Comparison of ENCODE assay signal across 8 mouse cellular contexts in the genomic region with DNA sequence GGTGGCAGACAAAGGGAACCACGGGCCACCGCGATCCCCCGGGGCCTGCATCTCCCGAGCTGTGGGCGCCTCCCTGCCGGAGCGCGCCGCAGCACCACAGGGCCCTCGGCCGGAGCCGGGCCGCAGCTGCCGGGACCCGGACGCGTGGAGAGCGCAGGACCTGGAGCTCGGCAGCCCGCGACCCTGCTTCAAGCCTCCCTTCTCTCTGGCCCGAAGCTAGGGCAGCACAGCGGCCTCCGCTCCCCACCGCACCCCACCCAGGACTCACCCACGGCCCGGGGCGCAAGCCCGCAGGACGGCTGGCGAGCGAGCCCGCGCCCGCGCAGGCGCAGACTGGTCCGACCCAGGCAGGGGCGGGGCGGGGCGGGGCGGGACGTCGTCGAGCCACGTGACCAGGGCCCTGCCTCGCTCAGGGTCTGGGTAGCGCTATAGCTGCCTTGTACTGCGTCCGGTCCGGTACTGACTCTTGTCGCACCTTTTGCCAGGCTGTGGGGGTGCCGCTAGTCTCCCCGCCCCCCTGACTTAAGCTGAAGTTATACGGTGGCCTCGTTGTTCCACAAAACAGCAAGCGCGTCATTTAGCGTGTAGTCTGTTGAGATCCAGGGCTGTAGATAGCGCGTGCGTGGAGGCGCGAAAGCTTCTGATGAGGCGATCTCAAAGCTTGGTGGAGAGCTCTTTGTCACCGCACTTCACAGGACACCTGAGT. TPM values are rescaled to one million over a fixed set of nuclear protein-coding genes. Genes with fewer than 3 reads are reported as not detected.
DNase-seq lines count a peak whose midpoint lies in the region; ATAC-seq lines count a peak whose summit lies in the region.

A gene (minus strand): TSS at position 340 of the 706 bp plus-strand sequence.

- no peaks in the 10 kb centered on the region for H3K9me3 ChIP-seq in hindbrain, embryonic 10.5 days

- peaks cover 18% of the 10 kb centered on the region for H3K36me3 ChIP-seq in hindbrain, embryonic 10.5 days

- under 1% methylated on average over 67 of the region's 67 CpGs for WGBS in hindbrain, embryonic 10.5 days

- H3K27ac ChIP-seq in hindbrain, embryonic 10.5 days: peak within 1 kb of the TSS; percentile 98

- DNase-seq in MN1 (ENCODE audit: low spot score): peak; percentile 86
- DNase-seq in cerebellum, adult 9-10 months: peak; percentile 90
- DNase-seq in hindbrain, embryonic 10.5 days (ENCODE audit: low spot score): peak; percentile 92
- DNase-seq in layer of hippocampus, postnatal 10 days (ENCODE audit: low spot score in 2 of 2): peak; percentile 77 to 85
- DNase-seq in lung, postnatal 10 days: peak; percentile 92
- peak; percentile 86 for DNase-seq in ovary, postnatal 36 days (ENCODE audit: low spot score)
- peak; percentile 87 for DNase-seq in thymus, postnatal 25 days

- peak within 1 kb of the TSS; percentile 99 for H3K4me3 ChIP-seq in hindbrain, embryonic 10.5 days

- H3K27me3 ChIP-seq in hindbrain, embryonic 10.5 days (ENCODE audit: insufficient read depth, poor library complexity, severe bottlenecking): peaks cover 31% of the 10 kb centered on the region

- peak; percentile 86 for ATAC-seq in frontal cortex, adult (ENCODE audit: low TSS enrichment)

- H3K4me1 ChIP-seq in hindbrain, embryonic 10.5 days (replicated peaks): peaks cover 33% of the 10 kb centered on the region

RNA-seq across cellular contexts. Expression of the gene that starts here (rescaled TPM):
- polyA plus RNA-seq in hindbrain, embryonic 10.5 days (2016; fragmentation: Nextera tagmentation; extraction: Ambion mirVana): 77.6 and 79.9 TPM in 2 replicates
- 100 to 1,000 TPM; 104 to 118 TPM for total RNA-seq in layer of hippocampus, postnatal 10 days (2021)

Comparison
In these comparisons a context has a peak if more than half of its experiments do, and no peak if none do; other contexts are left out.
1. Peak in every context shown above with its lines: DNase-seq, ATAC-seq, H3K4me3 ChIP-seq and H3K27ac ChIP-seq.